Mouse (Mus musculus) liver, postnatal 0 days (tissue): Measurements from ENCODE around the gene Lekr1.
"Not testable (repeated sequence)": the region's sequence is repeated elsewhere in the genome, so short reads cannot be mapped to it uniquely, and the experiment has no call there.

Experiments used
- CTCF ChIP-seq: sonication (generic); IDR thresholded peaks from 2 replicates; pipeline ENCODE4 v1.5.1; 2016; ENCODE audit warnings: antibody characterized with exemption, low read depth
- EP300 ChIP-seq: IDR thresholded peaks from 2 replicates; pipeline ENCODE4 v1.6.1; 2016; ENCODE audit warnings: antibody characterized with exemption, low read depth, mild to moderate bottlenecking

DNA sequence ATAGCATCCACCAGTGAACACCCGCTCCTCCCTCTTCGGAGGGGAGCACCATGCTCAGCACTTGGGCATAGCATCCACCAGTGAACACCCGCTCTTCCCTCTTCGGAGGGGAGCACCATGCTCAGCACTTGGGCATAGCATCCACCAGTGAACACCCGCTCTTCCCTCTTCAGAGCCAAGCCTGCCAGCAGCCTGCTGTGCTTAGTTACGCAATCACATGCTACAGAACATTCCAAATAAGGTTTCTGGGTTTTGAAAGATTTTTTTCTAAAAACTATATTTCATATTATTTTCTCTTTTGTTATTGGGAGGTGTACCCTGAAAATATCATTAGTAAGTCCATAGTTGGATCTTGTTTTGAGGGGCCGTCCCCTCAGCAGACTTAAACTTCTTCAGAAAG is 103.6 kb downstream of the Lekr1 start:
- not testable (repeated sequence) for TF ChIP-seq CTCF, EP300
